Mouse (Mus musculus): ENCODE data around the gene R3hdm4. TPM values are rescaled to one million over a fixed set of nuclear protein-coding genes. Genes with fewer than 3 reads are reported as not detected.
A peak's percentile ranks its signal among the peaks of the same experiment; 100 is the strongest.

R3hdm4 gene
- polyA plus RNA-seq, 1 experiment = 13.0 TPM

GRCm38 (mm10) chr10:79928907-79929701 is 8.1 kb upstream of the R3hdm4 start:
- H3K4me3 ChIP-seq (replicated peaks) = peak overlapping the region; percentile 39
- peaks cover 56% of the 10 kb centered on the region for H3K4me1 ChIP-seq (ENCODE audit: control insufficient read depth)
- H3K36me3 ChIP-seq (ENCODE audit: control insufficient read depth) = peaks cover 36% of the 10 kb centered on the region
- no peaks in the 10 kb centered on the region for H3K9me3 ChIP-seq (ENCODE audit: control insufficient read depth, low read length)
- peaks cover 1% of the 10 kb centered on the region; the same call in 1 of the 2 replicates for H3K27me3 ChIP-seq (ENCODE audit: control insufficient read depth)
- TF ChIP-seq GATA1 (IDR thresholded peaks at IDR 0.05; ENCODE audit: low read length) (no peak), TAL1 (IDR thresholded peaks at IDR 0.05; ENCODE audit: low read length) (no peak)

- Histone ChIP-seq H3K4me1 (ENCODE audit: control insufficient read depth) (peaks cover 53% of the 10 kb centered on the region), H3K36me3 (ENCODE audit: control insufficient read depth) (peaks cover 28% of the 10 kb centered on the region), H3K9me3 (ENCODE audit: control insufficient read depth, low read length) (no peaks in the 10 kb centered on the region), H3K27me3 (ENCODE audit: control insufficient read depth) (peaks cover 8% of the 10 kb centered on the region), H3K4me3 (replicated peaks) (peak overlapping the region; percentile 82)
- no peak for TF ChIP-seq TAL1 (IDR thresholded peaks at IDR 0.05; ENCODE audit: low read length)
- no peak for TF ChIP-seq GATA1 (IDR thresholded peaks at IDR 0.05; ENCODE audit: low read length)
Observed at GRCm38 (mm10) chr10:79928030-79928694, 7.2 kb upstream of the R3hdm4 start.

- H3K4me1 ChIP-seq (ENCODE audit: control insufficient read depth) = peaks cover 53% of the 10 kb centered on the region
- peaks cover 22% of the 10 kb centered on the region for H3K36me3 ChIP-seq (ENCODE audit: control insufficient read depth)
- H3K4me3 ChIP-seq (replicated peaks) = peak overlapping the region; percentile 82
- H3K27me3 ChIP-seq (ENCODE audit: control insufficient read depth) = peaks cover 15% of the 10 kb centered on the region
- TF ChIP-seq TAL1 (IDR thresholded peaks at IDR 0.05; ENCODE audit: low read length) = no peak
- TF ChIP-seq GATA1 (IDR thresholded peaks at IDR 0.05; ENCODE audit: low read length) = no peak
- no peaks in the 10 kb centered on the region for H3K9me3 ChIP-seq (ENCODE audit: control insufficient read depth, low read length)
Observed at GRCm38 (mm10) chr10:79927324-79928029, 6.5 kb upstream of the R3hdm4 start.

- Histone ChIP-seq H3K9me3 (ENCODE audit: control insufficient read depth, low read length) (peaks cover under 1% of the 10 kb centered on the region; the same call in 1 of the 2 replicates), H3K4me1 (ENCODE audit: control insufficient read depth) (peaks cover 54% of the 10 kb centered on the region), H3K4me3 (replicated peaks) (peak within 1 kb of the TSS; percentile 82), H3K36me3 (ENCODE audit: control insufficient read depth) (peaks cover 15% of the 10 kb centered on the region), H3K27me3 (ENCODE audit: control insufficient read depth) (peaks cover 23% of the 10 kb centered on the region)
- TF ChIP-seq TAL1 (IDR thresholded peaks at IDR 0.05; ENCODE audit: low read length) = no peak
- TF ChIP-seq GATA1 (IDR thresholded peaks at IDR 0.05; ENCODE audit: low read length) = no peak
Observed at GRCm38 (mm10) chr10:79926491-79927323, 5.7 kb upstream of the R3hdm4 start, which contains the start of gene Arid3a. TSS of gene Arid3a (plus strand) at chr10:79927043.

- Histone ChIP-seq H3K4me1 (ENCODE audit: control insufficient read depth) (peaks cover 58% of the 10 kb centered on the region), H3K4me3 (replicated peaks) (peak overlapping the region; percentile 82)
Observed at GRCm38 (mm10) chr10:79925785-79926490, 4.9 kb upstream of the R3hdm4 start.

GRCm38 (mm10) chr10:79924998-79925784 is 4.2 kb upstream of the R3hdm4 start:
- H3K36me3 ChIP-seq (ENCODE audit: control insufficient read depth) = no peaks in the 10 kb centered on the region; the same call in none of the 2 replicates
- H3K27me3 ChIP-seq (ENCODE audit: control insufficient read depth) = peaks cover 38% of the 10 kb centered on the region
- peaks cover 62% of the 10 kb centered on the region for H3K4me1 ChIP-seq (ENCODE audit: control insufficient read depth)
- peak overlapping the region; percentile 82 for H3K4me3 ChIP-seq (replicated peaks)
- peaks cover 15% of the 10 kb centered on the region for H3K9me3 ChIP-seq (ENCODE audit: control insufficient read depth, low read length)
- no peak for TF ChIP-seq GATA1 (IDR thresholded peaks at IDR 0.05; ENCODE audit: low read length)
- no peak for TF ChIP-seq TAL1 (IDR thresholded peaks at IDR 0.05; ENCODE audit: low read length)

More at GRCm38 (mm10) chr10:79925785-79926490, 4.9 kb upstream of the R3hdm4 start:
- Histone ChIP-seq H3K27me3 (ENCODE audit: control insufficient read depth) (peaks cover 30% of the 10 kb centered on the region), H3K9me3 (ENCODE audit: control insufficient read depth, low read length) (peaks cover 8% of the 10 kb centered on the region), H3K36me3 (ENCODE audit: control insufficient read depth) (peaks cover 7% of the 10 kb centered on the region)
- TF ChIP-seq GATA1 (IDR thresholded peaks at IDR 0.05; ENCODE audit: low read length) (no peak), TAL1 (IDR thresholded peaks at IDR 0.05; ENCODE audit: low read length) (no peak)

GRCm38 (mm10) chr10:79921572-79921971 is 564 bp upstream of the R3hdm4 start:
- Histone ChIP-seq H3K27me3 (ENCODE audit: control insufficient read depth) (peaks cover 72% of the 10 kb centered on the region), H3K4me1 (ENCODE audit: control insufficient read depth) (peaks cover 67% of the 10 kb centered on the region), H3K9me3 (ENCODE audit: control insufficient read depth, low read length) (peaks cover 15% of the 10 kb centered on the region), H3K36me3 (ENCODE audit: control insufficient read depth) (no peaks in the 10 kb centered on the region), H3K4me3 (replicated peaks) (no peak overlapping the region)
- TF ChIP-seq GATA1 (IDR thresholded peaks at IDR 0.05; ENCODE audit: low read length) = no peak
- no peak for TF ChIP-seq TAL1 (IDR thresholded peaks at IDR 0.05; ENCODE audit: low read length)
